Mouse (Mus musculus): ENCODE measurements around the gene Cadm1. TPM values are rescaled to one million over a fixed set of nuclear protein-coding genes. Genes with fewer than 3 reads are reported as not detected.

Cadm1 gene
- polyA plus RNA-seq, 1 experiment from 2014 or later, result 71.6 TPM

DNA sequence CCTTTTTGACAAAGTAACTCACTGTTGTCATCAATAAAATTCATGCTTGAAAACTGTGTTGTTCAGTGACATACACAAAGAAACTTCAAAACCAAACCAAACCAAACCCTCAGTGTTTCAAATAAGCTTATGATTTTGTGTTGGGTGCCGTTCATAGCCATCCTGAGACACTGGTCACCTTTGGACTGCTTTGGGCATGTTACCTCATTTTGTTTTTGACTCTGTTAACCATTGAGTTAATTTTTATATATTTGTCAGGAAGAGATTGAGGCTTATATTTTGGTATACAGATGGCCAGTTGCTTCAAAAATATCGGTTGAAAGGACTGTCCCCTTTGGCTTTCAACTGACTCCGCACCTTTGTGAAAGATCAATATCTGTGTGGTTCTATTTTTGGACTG lies 30.8 kb downstream of the Cadm1 start:
- Histone ChIP-seq H3K27me3 (no peaks in the 10 kb centered on the region), H3K9me3 (no peaks in the 10 kb centered on the region), H3K4me2 (replicated peaks) (no peak overlapping the region), H3K27ac (replicated peaks) (no peak overlapping the region), H3K36me3 (no peaks in the 10 kb centered on the region), H3K9ac (replicated peaks) (no peak overlapping the region), H3K4me1 (peaks cover 16% of the 10 kb centered on the region; the same call in 1 of the 2 replicates), H3K4me3 (no peak overlapping the region)
- no peak for ATAC-seq (ENCODE audit: low FRiP score, low read depth)
- 96% methylated on average over 3 of the region's 3 CpGs for WGBS

DNA sequence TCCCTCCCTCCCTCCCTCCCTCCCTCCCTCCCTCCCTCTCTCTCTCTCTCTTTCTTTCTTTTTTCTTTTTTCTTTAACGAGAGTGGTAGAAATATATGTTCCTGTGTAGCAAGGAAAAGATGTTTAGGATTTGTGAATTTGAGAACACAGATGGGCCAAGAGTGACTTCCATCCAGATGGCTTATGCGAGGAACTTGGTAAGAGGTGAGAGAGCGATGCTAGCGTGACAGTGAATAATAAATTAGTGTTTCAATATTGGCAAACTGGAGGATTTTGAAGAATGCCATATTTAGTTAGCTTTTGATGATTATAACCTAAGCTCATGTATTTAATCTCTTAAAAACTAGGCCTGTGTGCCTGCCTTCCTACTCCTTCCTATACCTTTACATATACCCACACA lies 31.6 kb downstream of the Cadm1 start:
- Histone ChIP-seq H3K27me3 (no peaks in the 10 kb centered on the region), H3K4me3 (no peak overlapping the region), H3K9me3 (no peaks in the 10 kb centered on the region), H3K36me3 (no peaks in the 10 kb centered on the region), H3K4me2 (replicated peaks) (no peak overlapping the region), H3K27ac (replicated peaks) (no peak overlapping the region), H3K9ac (replicated peaks) (no peak overlapping the region), H3K4me1 (peaks cover 13% of the 10 kb centered on the region; the same call in 1 of the 2 replicates)
- no peak for ATAC-seq (ENCODE audit: low FRiP score, low read depth)
- WGBS, result 95% methylated on average over 4 of the region's 4 CpGs

DNA sequence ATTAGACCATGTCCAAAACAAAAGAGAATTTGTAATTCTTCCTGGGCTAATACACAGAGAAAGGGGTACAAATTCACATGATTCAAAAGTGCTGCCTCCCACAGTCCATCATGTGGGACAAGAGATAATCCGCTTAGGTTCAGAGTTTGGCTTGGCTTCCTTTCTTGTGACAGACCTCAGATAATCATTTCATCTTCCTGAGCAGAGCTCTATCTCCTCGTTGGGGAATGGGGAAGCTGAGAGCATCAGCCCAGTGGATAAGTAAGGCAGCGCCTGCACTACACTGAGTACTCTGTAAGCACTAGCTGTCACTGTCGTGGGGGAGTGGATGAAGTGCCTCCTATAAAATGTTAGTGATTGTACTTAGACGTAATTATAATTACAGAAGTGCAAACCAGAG lies 35.1 kb downstream of the Cadm1 start:
- H3K4me1 ChIP-seq, result peaks cover 25% of the 10 kb centered on the region; the same call in 1 of the 2 replicates
- H3K9me3 ChIP-seq, result no peaks in the 10 kb centered on the region
- no peak overlapping the region for H3K4me3 ChIP-seq
- H3K4me2 ChIP-seq (replicated peaks), result no peak overlapping the region
- no peak overlapping the region for H3K27ac ChIP-seq (replicated peaks)
- ATAC-seq (ENCODE audit: low FRiP score, low read depth), result no peak
- 58% methylated on average over 5 of the region's 5 CpGs for WGBS
- H3K36me3 ChIP-seq, result no peaks in the 10 kb centered on the region
- no peaks in the 10 kb centered on the region for H3K27me3 ChIP-seq
- H3K9ac ChIP-seq (replicated peaks), result no peak overlapping the region

DNA sequence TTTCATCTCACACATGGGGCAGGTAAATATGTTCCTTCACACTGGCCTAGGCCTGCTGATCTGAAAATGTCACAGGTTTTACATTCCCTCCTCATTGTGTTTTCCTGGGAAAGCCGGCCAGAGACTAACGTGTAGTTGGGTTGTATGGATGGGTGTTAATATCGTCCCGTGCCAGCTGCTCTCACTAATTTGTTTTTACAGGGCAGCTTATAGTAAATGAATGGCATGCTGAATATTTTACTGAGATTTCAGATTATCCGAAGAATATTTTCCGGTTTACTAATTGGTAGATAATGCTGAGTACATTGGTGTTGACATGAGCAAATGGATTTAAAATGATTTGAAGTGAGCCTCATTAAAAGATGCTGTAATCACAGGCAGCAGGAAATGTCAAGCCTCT lies 37.9 kb downstream of the Cadm1 start:
- Histone ChIP-seq H3K27me3 (no peaks in the 10 kb centered on the region), H3K36me3 (no peaks in the 10 kb centered on the region), H3K4me1 (peaks cover 34% of the 10 kb centered on the region), H3K4me2 (replicated peaks) (no peak overlapping the region), H3K9me3 (no peaks in the 10 kb centered on the region), H3K9ac (replicated peaks) (no peak overlapping the region), H3K4me3 (no peak overlapping the region), H3K27ac (replicated peaks) (no peak overlapping the region)
- WGBS, result 71% methylated on average over 6 of the region's 6 CpGs
- ATAC-seq (ENCODE audit: low FRiP score, low read depth), result no peak

DNA sequence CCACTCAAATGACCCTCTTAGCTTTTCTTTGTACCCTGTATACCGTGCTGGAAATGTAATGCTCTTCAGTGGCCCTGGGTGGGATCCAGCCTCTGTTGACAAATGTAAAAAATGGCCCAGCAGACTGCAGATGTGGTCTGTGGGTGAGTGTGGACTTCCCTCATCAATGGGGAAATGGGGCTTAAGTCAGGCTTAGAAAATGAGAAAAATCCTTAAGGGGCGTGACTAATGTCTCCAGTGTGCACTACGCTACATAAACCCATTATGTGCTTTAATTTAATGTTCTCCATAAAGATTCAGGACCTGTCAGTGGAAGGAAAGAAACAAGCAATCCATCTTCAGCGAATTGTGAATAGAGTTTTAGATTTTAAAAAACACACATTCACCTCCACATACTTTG lies 40.2 kb downstream of the Cadm1 start:
- WGBS, result 57% methylated on average over 4 of the region's 4 CpGs
- no peak for ATAC-seq (ENCODE audit: low FRiP score, low read depth)
- H3K9ac ChIP-seq (replicated peaks), result no peak overlapping the region
- H3K27me3 ChIP-seq, result no peaks in the 10 kb centered on the region
- no peaks in the 10 kb centered on the region for H3K9me3 ChIP-seq
- H3K36me3 ChIP-seq, result no peaks in the 10 kb centered on the region
- peaks cover 33% of the 10 kb centered on the region for H3K4me1 ChIP-seq
- H3K4me3 ChIP-seq, result no peak overlapping the region
- H3K27ac ChIP-seq (replicated peaks), result no peak overlapping the region
- no peak overlapping the region for H3K4me2 ChIP-seq (replicated peaks)

DNA sequence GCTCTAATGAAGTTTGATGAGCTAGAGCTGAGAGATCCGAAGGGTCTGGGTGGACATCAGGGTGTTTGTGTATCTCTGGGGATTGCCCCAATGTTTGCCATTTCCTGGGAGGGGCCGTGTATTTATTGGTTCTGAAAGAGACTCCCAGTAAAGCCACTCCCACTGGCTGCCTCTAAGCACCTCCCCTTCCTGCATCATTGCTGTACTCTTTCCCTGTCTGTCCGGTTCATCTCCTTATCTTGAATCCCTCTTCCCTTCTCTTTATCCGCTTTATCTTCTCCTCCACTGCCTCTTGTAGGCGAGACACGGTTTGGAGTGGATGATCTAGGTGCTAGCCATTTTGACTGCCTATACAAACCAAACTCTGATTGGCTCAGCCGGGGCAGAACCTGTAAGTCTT lies 41.5 kb downstream of the Cadm1 start:
- ATAC-seq (ENCODE audit: low FRiP score, low read depth), result no peak
- Histone ChIP-seq H3K27me3 (no peaks in the 10 kb centered on the region), H3K4me1 (peaks cover 44% of the 10 kb centered on the region), H3K4me2 (replicated peaks) (no peak overlapping the region), H3K9ac (replicated peaks) (no peak overlapping the region), H3K27ac (replicated peaks) (no peak overlapping the region), H3K4me3 (no peak overlapping the region), H3K9me3 (no peaks in the 10 kb centered on the region), H3K36me3 (no peaks in the 10 kb centered on the region)
- WGBS, result 84% methylated on average over 7 of the region's 7 CpGs

DNA sequence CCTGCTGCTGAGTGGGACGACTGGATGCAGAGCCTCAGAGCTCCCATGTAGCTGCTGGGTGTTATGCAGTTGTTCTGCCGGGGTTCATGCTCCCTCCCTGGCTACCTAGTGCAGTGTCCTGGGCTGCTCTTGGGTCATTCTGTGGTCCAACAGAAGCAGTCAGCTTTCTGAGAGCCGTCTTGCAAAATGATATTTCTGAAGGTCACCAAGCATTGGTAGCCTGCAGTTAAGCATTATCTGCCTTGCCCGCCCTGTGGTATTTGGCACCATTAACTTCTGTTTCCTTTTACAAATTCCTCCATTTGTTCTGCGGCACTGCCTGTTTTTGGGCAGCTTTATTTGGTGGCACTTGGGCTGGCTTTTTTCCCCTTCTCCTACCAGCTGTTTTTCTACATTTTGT lies 42.2 kb downstream of the Cadm1 start:
- Histone ChIP-seq H3K9ac (replicated peaks) (no peak overlapping the region), H3K4me1 (peaks cover 46% of the 10 kb centered on the region), H3K4me3 (no peak overlapping the region), H3K4me2 (replicated peaks) (no peak overlapping the region), H3K27me3 (no peaks in the 10 kb centered on the region), H3K9me3 (no peaks in the 10 kb centered on the region), H3K27ac (replicated peaks) (no peak overlapping the region), H3K36me3 (no peaks in the 10 kb centered on the region)
- 84% methylated on average over 5 of the region's 5 CpGs for WGBS
- ATAC-seq (ENCODE audit: low FRiP score, low read depth), result no peak

DNA sequence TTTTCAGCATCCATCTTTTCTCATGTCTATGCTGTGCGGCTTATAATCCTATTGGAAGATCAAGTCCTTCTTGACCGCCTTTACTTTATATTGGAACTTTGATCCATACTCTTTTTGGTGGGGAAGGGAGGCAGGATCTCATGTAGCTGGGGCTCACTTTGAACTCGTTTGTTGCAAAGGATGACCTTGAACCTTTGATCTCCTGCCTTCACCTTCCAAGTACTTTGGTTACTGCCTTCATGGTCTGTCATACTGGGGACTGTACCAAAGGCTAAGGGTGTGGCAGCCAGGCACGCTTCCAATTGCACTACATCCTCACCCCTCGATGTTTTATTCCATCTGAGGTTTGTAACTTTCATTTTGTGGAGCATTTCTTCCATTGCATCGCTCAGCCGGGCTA lies 43.5 kb downstream of the Cadm1 start:
- no peak for ATAC-seq (ENCODE audit: low FRiP score, low read depth)
- no peak overlapping the region for H3K4me3 ChIP-seq
- H3K9me3 ChIP-seq, result no peaks in the 10 kb centered on the region
- H3K27ac ChIP-seq (replicated peaks), result no peak overlapping the region
- peaks cover 36% of the 10 kb centered on the region for H3K4me1 ChIP-seq
- H3K9ac ChIP-seq (replicated peaks), result no peak overlapping the region
- H3K36me3 ChIP-seq, result no peaks in the 10 kb centered on the region
- WGBS, result 89% methylated on average over 7 of the region's 7 CpGs
- no peak overlapping the region for H3K4me2 ChIP-seq (replicated peaks)
- H3K27me3 ChIP-seq, result no peaks in the 10 kb centered on the region

DNA sequence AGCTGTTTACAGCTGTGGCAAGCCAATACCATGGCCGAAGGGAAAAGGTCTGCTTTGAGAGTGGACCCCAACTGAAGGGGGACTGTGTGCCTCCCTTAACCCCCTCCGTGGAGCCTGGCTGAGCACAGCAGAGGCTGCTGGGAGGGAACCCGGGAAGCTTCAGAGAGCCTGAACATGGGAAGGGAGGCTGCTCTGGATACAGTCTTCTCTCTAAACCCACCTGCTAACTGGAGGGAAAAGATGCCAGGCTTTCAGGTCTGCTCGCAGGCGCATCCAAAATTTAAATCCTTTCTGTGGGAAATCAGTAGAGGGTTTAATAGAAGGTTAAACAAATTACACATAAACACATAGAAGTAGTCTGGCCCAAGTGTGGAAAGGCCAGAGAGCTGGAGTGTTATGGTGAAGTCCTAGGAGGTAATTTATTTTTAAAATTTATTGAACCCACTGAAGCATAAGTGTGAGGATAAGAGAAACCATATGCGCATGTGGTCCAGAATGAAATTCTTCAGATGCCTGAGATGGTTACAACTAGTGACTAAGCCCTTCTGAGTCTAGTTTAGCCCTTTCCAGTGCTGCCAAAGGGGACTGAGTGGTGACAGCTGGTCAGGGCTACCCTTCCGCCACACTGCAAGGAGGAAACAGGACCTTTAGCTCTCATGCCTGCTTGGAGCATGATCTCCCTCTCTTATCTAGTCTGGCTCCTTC lies 44.9 kb downstream of the Cadm1 start:
- ATAC-seq (ENCODE audit: low FRiP score, low read depth), result no peak
- Histone ChIP-seq H3K27ac (replicated peaks) (no peak overlapping the region), H3K36me3 (no peaks in the 10 kb centered on the region), H3K27me3 (no peaks in the 10 kb centered on the region), H3K4me3 (no peak overlapping the region), H3K4me2 (replicated peaks) (no peak overlapping the region), H3K9me3 (no peaks in the 10 kb centered on the region), H3K4me1 (peaks cover 33% of the 10 kb centered on the region), H3K9ac (replicated peaks) (no peak overlapping the region)
- WGBS, result 77% methylated on average over 7 of the region's 7 CpGs

DNA sequence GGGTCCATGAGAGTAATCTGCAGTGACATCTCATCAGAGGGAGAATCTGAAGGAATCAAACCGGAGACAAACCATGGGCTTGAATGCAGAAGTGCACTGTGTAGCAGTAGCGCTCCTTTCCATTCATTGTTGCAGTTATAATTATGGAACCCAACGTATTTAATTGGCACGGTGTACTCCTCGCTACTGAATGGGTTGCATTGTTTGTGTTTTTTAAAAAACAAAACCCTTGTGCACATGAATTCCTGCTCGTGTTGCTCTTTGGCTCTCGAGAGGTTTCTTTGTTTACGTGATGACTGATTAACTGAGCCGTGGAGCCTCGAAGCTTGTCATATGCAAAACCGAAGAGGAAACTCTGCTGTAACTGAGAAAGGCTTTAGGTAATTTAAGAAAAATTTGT lies 45.8 kb downstream of the Cadm1 start:
- ATAC-seq (ENCODE audit: low FRiP score, low read depth), result no peak
- no peaks in the 10 kb centered on the region for H3K36me3 ChIP-seq
- no peaks in the 10 kb centered on the region for H3K9me3 ChIP-seq
- no peaks in the 10 kb centered on the region for H3K27me3 ChIP-seq
- no peak overlapping the region for H3K4me2 ChIP-seq (replicated peaks)
- no peak overlapping the region for H3K9ac ChIP-seq (replicated peaks)
- peaks cover 26% of the 10 kb centered on the region for H3K4me1 ChIP-seq
- H3K4me3 ChIP-seq, result no peak overlapping the region
- no peak overlapping the region for H3K27ac ChIP-seq (replicated peaks)
- WGBS, result 64% methylated on average over 11 of the region's 11 CpGs

DNA sequence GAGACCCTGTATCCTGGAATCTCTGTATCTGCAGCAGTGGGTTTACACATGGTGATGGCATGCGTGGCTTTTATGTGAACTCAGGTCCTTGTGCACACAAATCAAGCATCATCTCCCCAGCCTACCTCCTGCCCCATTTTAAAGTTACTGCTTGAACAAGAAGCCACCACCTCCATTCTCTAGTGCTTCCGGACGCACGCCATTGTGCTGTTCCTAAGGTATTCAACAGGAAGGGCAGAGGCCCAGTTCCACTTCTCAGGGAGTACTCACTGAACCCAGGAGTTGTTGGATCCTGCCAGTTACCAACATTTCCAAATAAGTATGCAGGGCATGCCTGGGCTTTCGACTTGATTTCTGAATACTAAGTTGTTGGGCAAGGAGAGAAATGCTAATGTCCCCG lies 49.5 kb downstream of the Cadm1 start:
- Histone ChIP-seq H3K27ac (replicated peaks) (no peak overlapping the region), H3K4me1 (peaks cover 30% of the 10 kb centered on the region), H3K36me3 (no peaks in the 10 kb centered on the region), H3K4me2 (replicated peaks) (no peak overlapping the region), H3K4me3 (no peak overlapping the region), H3K9me3 (no peaks in the 10 kb centered on the region), H3K9ac (replicated peaks) (no peak overlapping the region), H3K27me3 (no peaks in the 10 kb centered on the region)
- WGBS, result 85% methylated on average over 6 of the region's 6 CpGs
- no peak for ATAC-seq (ENCODE audit: low FRiP score, low read depth)

DNA sequence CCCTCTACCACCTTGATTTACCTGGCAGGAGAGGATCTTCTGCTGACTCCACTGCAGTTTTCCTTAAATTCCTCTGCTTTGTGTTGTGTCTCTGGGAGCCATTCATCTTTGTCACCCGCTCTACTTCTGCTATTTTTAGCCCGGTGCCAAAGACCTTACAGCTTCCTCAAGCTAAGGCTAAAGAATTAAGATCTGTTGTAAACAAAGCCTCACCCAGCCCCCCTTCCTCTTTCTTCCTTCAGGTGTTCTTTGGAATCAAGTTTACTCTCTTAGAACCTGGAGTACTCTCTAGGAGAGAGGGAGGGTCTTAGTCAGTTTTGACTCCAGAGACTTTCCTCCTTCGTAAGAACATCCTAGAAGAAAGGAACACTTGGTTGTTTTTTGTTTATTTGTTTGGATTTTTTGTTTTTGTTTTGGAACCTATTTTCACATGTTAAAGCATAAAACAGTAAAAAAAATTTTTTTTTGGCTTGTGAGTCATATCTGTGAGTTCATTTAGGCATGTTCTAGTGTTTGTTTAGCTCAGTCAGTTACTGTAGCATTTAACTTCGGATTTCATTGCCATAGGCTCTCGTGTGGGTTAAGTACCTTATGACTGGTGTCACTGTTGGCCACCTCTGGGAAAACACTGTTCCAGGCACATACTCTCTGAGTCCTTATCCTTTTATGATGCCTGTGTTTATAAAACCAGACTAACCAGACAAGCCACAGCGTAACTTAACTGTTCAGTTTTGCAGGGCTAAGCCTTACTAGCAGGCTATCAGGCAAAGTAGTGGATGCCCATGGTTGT lies 51.8 kb downstream of the Cadm1 start:
- H3K4me1 ChIP-seq, result peaks cover 23% of the 10 kb centered on the region
- 85% methylated on average over 6 of the region's 6 CpGs for WGBS
- no peak overlapping the region for H3K4me3 ChIP-seq
- H3K36me3 ChIP-seq, result no peaks in the 10 kb centered on the region
- no peak overlapping the region for H3K4me2 ChIP-seq (replicated peaks)
- H3K27me3 ChIP-seq, result no peaks in the 10 kb centered on the region
- no peak overlapping the region for H3K9ac ChIP-seq (replicated peaks)
- H3K9me3 ChIP-seq, result no peaks in the 10 kb centered on the region
- ATAC-seq (ENCODE audit: low FRiP score, low read depth), result no peak
- H3K27ac ChIP-seq (replicated peaks), result no peak overlapping the region

Measured in midbrain, embryonic 12.5 days (tissue).